Mouse (Mus musculus) kidney, adult 11 months (tissue): ENCODE measurements around the gene Col16a1.

Experiments used
- DNase-seq: peaks from one replicate; pipeline ENCODE4 v3.0.0; 2022

Col16a1 gene

GRCm38 (mm10) chr4:130048203-130048479 is 501 bp downstream of the Col16a1 start:
- no peak for DNase-seq

- DNase-seq: peak; percentile 30
These were observed 2.6 kb downstream of the Col16a1 start for GRCm38 (mm10) chr4:130050056-130050824.

- DNase-seq: no peak
These were observed 4.6 kb downstream of the Col16a1 start for GRCm38 (mm10) chr4:130052283-130052682.

- no peak for DNase-seq
These were observed 5.5 kb downstream of the Col16a1 start for GRCm38 (mm10) chr4:130053111-130053510.

- no peak for DNase-seq
These were observed 7.1 kb downstream of the Col16a1 start for GRCm38 (mm10) chr4:130054727-130055126.

GRCm38 (mm10) chr4:130055160-130056010 is 7.7 kb downstream of the Col16a1 start:
- no peak for DNase-seq

- DNase-seq: no peak
These were observed 8.3 kb downstream of the Col16a1 start for GRCm38 (mm10) chr4:130056011-130056322.

GRCm38 (mm10) chr4:130056471-130056870 is 8.8 kb downstream of the Col16a1 start:
- no peak for DNase-seq

GRCm38 (mm10) chr4:130060937-130061336 is 13.3 kb downstream of the Col16a1 start:
- no peak for DNase-seq

GRCm38 (mm10) chr4:130063191-130063590 is 15.6 kb downstream of the Col16a1 start:
- no peak for DNase-seq

- DNase-seq: peak; percentile 26
These were observed 19.2 kb downstream of the Col16a1 start for GRCm38 (mm10) chr4:130066816-130067215.

- no peak for DNase-seq
These were observed 22.9 kb downstream of the Col16a1 start for GRCm38 (mm10) chr4:130070523-130070922.

GRCm38 (mm10) chr4:130071758-130072157 is 24.1 kb downstream of the Col16a1 start:
- DNase-seq: no peak

- DNase-seq: no peak
These were observed 25.7 kb downstream of the Col16a1 start for GRCm38 (mm10) chr4:130073367-130073766.

GRCm38 (mm10) chr4:130074761-130075515 is 27.3 kb downstream of the Col16a1 start:
- peak; percentile 88 for DNase-seq

- no peak for DNase-seq
These were observed 29.2 kb downstream of the Col16a1 start for GRCm38 (mm10) chr4:130076856-130077255.

- no peak for DNase-seq
These were observed 31.3 kb downstream of the Col16a1 start for GRCm38 (mm10) chr4:130078816-130079485.

GRCm38 (mm10) chr4:130079521-130079920 is 31.9 kb downstream of the Col16a1 start:
- no peak for DNase-seq

- peak; percentile 83 for DNase-seq
These were observed 33.9 kb downstream of the Col16a1 start for GRCm38 (mm10) chr4:130081345-130082190.

GRCm38 (mm10) chr4:130082211-130082610 is 34.6 kb downstream of the Col16a1 start:
- DNase-seq: no peak

GRCm38 (mm10) chr4:130084331-130084945 is 36.8 kb downstream of the Col16a1 start:
- DNase-seq: no peak
